Mouse (Mus musculus) intestine, postnatal 0 days (tissue): Measurements from ENCODE around the gene Galnt11. TPM values are rescaled to one million over a fixed set of nuclear protein-coding genes. Genes with fewer than 3 reads are reported as not detected.
"Not testable (repeated sequence)": the region's sequence is repeated elsewhere in the genome, so short reads cannot be mapped to it uniquely, and the experiment has no call there.

ENCODE experiments used
- ATAC-seq: fragments of 200-750 bp; cut with Nextera tagmentation; 2 replicates; pipeline ENCODE4 v1.8.0; 2017; ENCODE audit warnings: mild to moderate bottlenecking, moderate TSS enrichment, moderate library complexity
- H3K27ac ChIP-seq: fragments of 300-500 bp; sonication (generic); 2 replicates; pipeline ENCODE4 v1.5.1; 2014; ENCODE audit warnings: mild to moderate bottlenecking, low read depth, low read length, moderate library complexity
- H3K27me3 ChIP-seq: fragments of 300-500 bp; sonication (generic); replicated peaks from 2 replicates; pipeline ENCODE4 v1.6.1; 2014; ENCODE audit warnings: low read length, mixed read lengths; ENCODE audit not compliant: control insufficient read depth, insufficient read depth
- H3K36me3 ChIP-seq: fragments of 300-500 bp; sonication (generic); 2 replicates; pipeline ENCODE4 v1.6.1; 2014; ENCODE audit warnings: mild to moderate bottlenecking, moderate library complexity; ENCODE audit not compliant: control insufficient read depth, insufficient read depth
- H3K4me1 ChIP-seq: fragments of 300-500 bp; sonication (generic); replicated peaks from 2 replicates; pipeline ENCODE4 v1.6.1; 2014; ENCODE audit warnings: antibody characterized with exemption, low read length, mixed read lengths; ENCODE audit not compliant: control insufficient read depth, insufficient read depth
- H3K4me2 ChIP-seq: fragments of 300-500 bp; sonication (generic); replicated peaks from 2 replicates; pipeline ENCODE4 v1.6.1; 2014; ENCODE audit warnings: low read depth, mild to moderate bottlenecking, moderate library complexity
- H3K4me3 ChIP-seq: fragments of 300-500 bp; sonication (generic); 2 replicates; pipeline ENCODE4 v1.5.1; 2014; ENCODE audit warnings: low read depth, low read length
- H3K9ac ChIP-seq: fragments of 300-500 bp; sonication (generic); 2 replicates; pipeline ENCODE4 v1.6.1; 2014; ENCODE audit warnings: mild to moderate bottlenecking, low read depth, low read length
- H3K9me3 ChIP-seq: fragments of 300-500 bp; sonication (generic); 2 replicates; pipeline ENCODE4 v1.6.1; 2016; ENCODE audit warnings: mixed run types; ENCODE audit not compliant: control insufficient read depth
- CTCF ChIP-seq: sonication (generic); IDR thresholded peaks from 2 replicates; pipeline ENCODE4 v1.5.1; 2016; ENCODE audit warnings: low read depth, mild to moderate bottlenecking, control low read depth, antibody characterized with exemption, moderate library complexity
- WGBS: fragments of 180-500 bp; shearing (Covaris S2); extraction: QIAGEN DNeasy Blood & Tissue Kit; methylation state at CpG from one replicate; pipeline ENCODE4 v1.1.7; 2014; 5-methylcytosine and 5-hydroxymethylcytosine counted together
- polyA plus RNA-seq: library from polyadenylated mRNA; unstranded; fragments of >200 nt; fragmentation: Nextera tagmentation; extraction: Ambion mirVana; gene quantifications from 2 replicates; pipeline ENCODE4 v1.2.1, GENCODE M21; 2015

Gene Galnt11
- polyA plus RNA-seq: 19.6 and 23.0 TPM in 2 replicates

DNA sequence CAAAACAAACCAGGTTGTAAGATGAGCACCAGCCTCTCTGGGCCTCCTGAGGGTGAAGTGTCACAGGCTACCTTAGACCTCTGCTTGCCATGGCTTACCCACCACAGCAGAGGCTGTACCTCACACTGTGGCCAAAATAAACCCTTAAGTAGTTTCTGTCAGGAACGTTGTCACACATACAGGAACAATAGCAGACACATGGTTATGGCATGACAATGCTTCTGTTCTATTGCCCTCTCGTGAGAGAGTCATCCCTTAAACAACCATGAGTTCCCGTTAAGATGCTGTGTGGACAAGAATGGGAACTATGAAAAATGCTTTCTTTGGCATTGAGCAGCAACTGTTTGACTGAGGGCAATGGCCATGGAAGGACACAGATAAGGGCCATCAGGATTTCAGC, at the start of gene Galnt11:
TSS of gene Galnt11 (plus strand) at position 301 of the 400 bp plus-strand sequence.
- WGBS: 86% methylated on average over 3 of the region's 3 CpGs
- ATAC-seq: no peak
- Histone ChIP-seq H3K27ac (peak within 1 kb of the TSS; percentile 91), H3K4me2 (peak within 1 kb of the TSS; percentile 74), H3K9ac (peak within 1 kb of the TSS; percentile 83), H3K27me3 (no peaks in the 10 kb centered on the region), H3K9me3 (no peaks in the 10 kb centered on the region), H3K4me1 (no peaks in the 10 kb centered on the region), H3K36me3 (no peaks in the 10 kb centered on the region), H3K4me3 (peak within 1 kb of the TSS; percentile 64)
- TF ChIP-seq CTCF: no peak

- H3K27ac ChIP-seq, H3K36me3 ChIP-seq, H3K9me3 ChIP-seq, ATAC-seq, H3K9ac ChIP-seq, H3K4me3 ChIP-seq, H3K4me1 ChIP-seq, H3K27me3 ChIP-seq, H3K4me2 ChIP-seq: not testable (repeated sequence)
- WGBS: 88% methylated on average over 5 of the region's 5 CpGs
These were observed 43.8 kb upstream of the Galnt11 start for GRCm38 (mm10) chr5:25177937-25178336.

GRCm38 (mm10) chr5:25178543-25178942, 43.2 kb upstream of the Galnt11 start:
- not testable (repeated sequence) for H3K4me2 ChIP-seq, H3K9me3 ChIP-seq, ATAC-seq, H3K27me3 ChIP-seq, H3K4me1 ChIP-seq, H3K36me3 ChIP-seq, H3K27ac ChIP-seq, H3K9ac ChIP-seq, H3K4me3 ChIP-seq
- WGBS: 83% methylated on average over 4 of the region's 4 CpGs

DNA sequence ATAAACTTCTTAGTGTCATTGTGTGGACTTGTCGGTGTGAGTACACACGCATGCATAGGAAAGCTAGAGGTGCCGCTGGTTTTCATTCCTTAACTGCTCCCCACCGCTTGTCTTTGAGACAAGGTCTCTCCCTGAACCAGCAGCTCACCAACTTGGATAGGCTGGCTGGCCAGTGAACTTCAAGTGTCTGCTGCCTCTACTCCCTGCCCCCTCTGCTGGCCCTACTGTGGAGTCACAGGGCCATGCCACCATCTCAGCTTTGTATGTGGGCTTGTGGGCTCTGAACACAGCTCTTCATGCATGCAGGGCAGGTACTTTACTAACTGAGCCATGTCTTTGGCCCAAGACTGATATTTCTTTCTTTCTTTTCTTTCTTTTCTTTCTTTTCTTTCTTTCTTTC, 42.4 kb upstream of the Galnt11 start:
- Histone ChIP-seq H3K4me2 (no peak overlapping the region), H3K27ac (no peak overlapping the region), H3K9ac (no peak overlapping the region), H3K9me3 (no peaks in the 10 kb centered on the region), H3K4me1 (no peaks in the 10 kb centered on the region), H3K4me3 (no peak overlapping the region), H3K27me3 (no peaks in the 10 kb centered on the region), H3K36me3 (no peaks in the 10 kb centered on the region)
- ATAC-seq: no peak
- WGBS: 92% methylated on average over 4 of the region's 4 CpGs
- peak; percentile 52 for TF ChIP-seq CTCF

DNA sequence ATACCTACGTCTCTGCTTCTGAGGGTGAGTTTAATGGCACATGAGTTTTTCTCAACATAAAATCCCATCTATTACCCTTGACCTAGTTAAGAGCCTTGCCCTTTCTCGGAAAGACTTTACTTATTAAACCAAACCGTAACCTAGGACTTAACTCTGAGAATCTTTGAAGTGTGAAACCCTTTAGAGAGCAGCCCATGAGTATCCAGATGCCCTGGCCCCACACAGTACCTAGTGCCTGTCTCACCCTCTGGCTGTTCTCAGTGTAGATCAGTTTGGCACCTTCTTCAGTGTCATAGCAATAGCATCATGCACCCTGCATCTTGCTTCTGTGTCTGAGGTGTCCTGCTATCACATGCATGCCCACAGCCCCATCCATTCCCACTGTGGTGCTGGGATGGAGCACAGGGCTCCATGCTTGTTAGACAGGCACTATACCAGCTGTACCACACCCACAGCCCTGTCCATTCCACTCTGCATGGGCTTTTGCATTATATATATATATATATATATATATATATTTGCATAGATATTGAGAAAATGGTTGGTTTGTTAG, 41.7 kb upstream of the Galnt11 start:
- TF ChIP-seq CTCF: no peak
- no peak for ATAC-seq
- Histone ChIP-seq H3K4me3 (no peak overlapping the region), H3K4me2 (no peak overlapping the region), H3K9ac (no peak overlapping the region), H3K36me3 (no peaks in the 10 kb centered on the region), H3K27ac (no peak overlapping the region), H3K9me3 (no peaks in the 10 kb centered on the region), H3K4me1 (no peaks in the 10 kb centered on the region), H3K27me3 (no peaks in the 10 kb centered on the region)
- WGBS: 92% methylated on average over 3 of the region's 3 CpGs

DNA sequence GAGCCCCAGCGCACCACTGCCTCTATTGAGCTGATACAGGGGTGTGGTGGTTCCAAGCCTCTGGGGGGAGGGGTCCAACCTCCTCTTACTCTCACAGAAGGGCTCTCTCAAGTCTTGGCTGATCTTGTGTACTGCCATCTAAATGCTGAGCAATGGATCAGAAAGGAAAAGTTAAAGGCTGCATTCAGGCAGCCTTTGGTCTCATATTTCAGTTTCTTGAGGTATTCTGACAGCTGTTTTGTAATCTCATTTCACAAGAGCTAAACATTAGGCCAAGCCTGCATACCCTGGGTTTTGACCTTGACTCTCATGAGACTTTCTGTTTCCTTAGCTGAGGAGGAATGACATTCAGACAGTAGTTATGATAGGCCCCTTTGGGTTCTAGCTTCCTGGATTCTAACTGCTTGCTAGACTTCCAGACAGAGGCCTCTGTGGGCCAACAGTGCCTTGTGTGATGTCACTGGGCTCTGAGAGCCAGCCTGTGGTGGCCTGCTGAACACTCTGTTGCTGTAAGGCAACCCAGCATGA, 40.6 kb upstream of the Galnt11 start, which contains the start of gene Galntl5:
TSS of gene Galntl5 (plus strand) at position 457 of the 528 bp plus-strand sequence.
- WGBS: 86% methylated on average over 1 of the region's 1 CpGs
- Histone ChIP-seq H3K4me1 (no peaks in the 10 kb centered on the region), H3K9ac (no peak within 1 kb of the TSS), H3K36me3 (no peaks in the 10 kb centered on the region), H3K27ac (no peak within 1 kb of the TSS), H3K9me3 (no peaks in the 10 kb centered on the region), H3K4me3 (no peak within 1 kb of the TSS), H3K27me3 (no peaks in the 10 kb centered on the region), H3K4me2 (no peak within 1 kb of the TSS)
- no peak for TF ChIP-seq CTCF
- ATAC-seq: no peak
